Mouse (Mus musculus) MEL (cell line): ENCODE data around the gene Vmn1r149. TPM values are rescaled to one million over a fixed set of nuclear protein-coding genes. Genes with fewer than 3 reads are reported as not detected.
"Not testable (repeated sequence)": the region's sequence is repeated elsewhere in the genome, so short reads cannot be mapped to it uniquely, and the experiment has no call there.

Experiments used
- DNase-seq: peaks from one replicate; pipeline ENCODE4 v3.0.0; 2011; ENCODE audit warnings: low read depth, low spot score
- H3K27ac ChIP-seq: 2 replicates; pipeline ENCODE4 v1.5.1; 2012; ENCODE audit warnings: low read depth, mild to moderate bottlenecking, control low read depth, low read length, moderate library complexity; ENCODE audit not compliant: control insufficient read depth
- H3K27me3 ChIP-seq, 2 experiments: fragments of 150-350 bp in 1 of 2; sonication (generic) in 1 of 2; 2 replicates each; pipeline ENCODE4 v1.6.1; 2012; ENCODE audit warnings: low read length in 2 of 2, mild to moderate bottlenecking in 2 of 2, improper control_type of control experiment in 1 of 2, moderate library complexity in 1 of 2; ENCODE audit not compliant: insufficient read depth in 2 of 2, control insufficient read depth in 1 of 2
- H3K36me3 ChIP-seq, 2 experiments: 2 replicates each; pipeline ENCODE4 v1.6.1; 2012 to 2014; ENCODE audit warnings: low read length in 2 of 2, improper control_type of control experiment in 1 of 2, inconsistent platforms in 1 of 2, mild to moderate bottlenecking in 1 of 2; ENCODE audit not compliant: insufficient read depth in 2 of 2, control insufficient read depth in 1 of 2
- H3K4me1 ChIP-seq, 2 experiments: fragments of 150-350 bp in 1 of 2; sonication (generic) in 1 of 2; 2 replicates each; pipeline ENCODE4 v1.6.1; 2012; ENCODE audit warnings: low read length in 2 of 2, improper control_type of control experiment in 1 of 2, mild to moderate bottlenecking in 1 of 2; ENCODE audit not compliant: insufficient read depth in 2 of 2, control insufficient read depth in 1 of 2
- H3K4me3 ChIP-seq, 2 experiments: fragments of 150-350 bp in 1 of 2; sonication (generic) in 1 of 2; 2 replicates each; pipeline ENCODE4 v1.5.1; 2012; ENCODE audit warnings: low read depth in 2 of 2, low read length in 2 of 2, mild to moderate bottlenecking in 2 of 2, moderate library complexity in 2 of 2, control low read depth in 1 of 2, improper control_type of control experiment in 1 of 2; ENCODE audit not compliant: control insufficient read depth in 1 of 2, insufficient read depth in 1 of 2
- H3K79me2 ChIP-seq: 2 replicates; pipeline ENCODE4 v1.6.1; 2012; ENCODE audit warnings: mild to moderate bottlenecking, low read length, moderate library complexity; ENCODE audit not compliant: control insufficient read depth, poor library complexity, insufficient read depth
- H3K9ac ChIP-seq: 2 replicates; pipeline ENCODE4 v1.6.1; 2012; ENCODE audit warnings: low read depth, mild to moderate bottlenecking, control low read depth, low read length, moderate library complexity; ENCODE audit not compliant: control insufficient read depth, poor library complexity, severe bottlenecking
- H3K9me3 ChIP-seq: fragments of 150-350 bp; sonication (generic); replicated peaks from 2 replicates; pipeline ENCODE4 v1.6.1; 2012; ENCODE audit warnings: mild to moderate bottlenecking, low read length, improper control_type of control experiment, moderate library complexity; ENCODE audit not compliant: insufficient read depth
- polyA plus RNA-seq, 2 experiments: library from polyadenylated mRNA; stranded (reverse) in 1 of 2; unstranded in 1 of 2; fragments of >175 nt in 1 of 2; fragments of >200 nt in 1 of 2; gene quantifications; 2 replicates each; pipeline versions ENCODE4 v1.2.1 to v1.2.4; 2012; ENCODE audit warnings: low replicate concordance in 2 of 2, low read depth in 1 of 2; ENCODE audit not compliant: insufficient read length in 2 of 2, insufficient read depth in 1 of 2, missing spikeins in 1 of 2
- total RNA-seq: library from RNA; depleted of rRNA; stranded (reverse); fragments of 300-350 nt; gene quantifications from 2 replicates; pipeline ENCODE4 v1.2.3, GENCODE M21; 2012; rRNA removed

Vmn1r149 gene
- not detected in 2 replicates for total RNA-seq
- not detected for polyA plus RNA-seq

GRCm38 (mm10) chr7:22438129-22438528, at the start of gene Vmn1r149:
Gene Vmn1r149, minus strand, starts transcription at chr7:22438229.
- not testable (repeated sequence) for H3K27ac ChIP-seq, H3K9me3 ChIP-seq, DNase-seq, H3K4me3 ChIP-seq, H3K4me1 ChIP-seq, H3K9ac ChIP-seq, H3K36me3 ChIP-seq, H3K27me3 ChIP-seq, H3K79me2 ChIP-seq

GRCm38 (mm10) chr7:22463975-22464374, 25.9 kb upstream of the Vmn1r149 start, which contains the start of gene Gm10665:
Gene Gm10665, minus strand, starts transcription at chr7:22464075.
- H3K9me3 ChIP-seq, H3K4me3 ChIP-seq, H3K79me2 ChIP-seq, H3K4me1 ChIP-seq, DNase-seq, H3K27me3 ChIP-seq, H3K27ac ChIP-seq, H3K36me3 ChIP-seq, H3K9ac ChIP-seq: not testable (repeated sequence)

GRCm38 (mm10) chr7:22413283-22413682, 24.7 kb downstream of the Vmn1r149 start, which contains the start of gene Vmn1r148:
Gene Vmn1r148, plus strand, starts transcription at chr7:22413583.
- H3K4me3 ChIP-seq, H3K79me2 ChIP-seq, DNase-seq, H3K9me3 ChIP-seq, H3K36me3 ChIP-seq, H3K4me1 ChIP-seq, H3K9ac ChIP-seq, H3K27me3 ChIP-seq, H3K27ac ChIP-seq: not testable (repeated sequence)

Other genes with a start within 250 kb of the Vmn1r149 start
- not detected in 2 replicates for gene Vmn1r143, start 248.9 kb downstream of the Vmn1r149 start, total RNA-seq
- not detected for gene Vmn1r143, start 248.9 kb downstream of the Vmn1r149 start, polyA plus RNA-seq
- not detected in 2 replicates for gene Gm8653, start 237.0 kb downstream of the Vmn1r149 start, total RNA-seq
- gene Gm8653, start 237.0 kb downstream of the Vmn1r149 start, polyA plus RNA-seq: not detected
- not detected in 2 replicates for gene Gm8453, start 208.7 kb downstream of the Vmn1r149 start, total RNA-seq
- not detected for gene Gm8453, start 208.7 kb downstream of the Vmn1r149 start, polyA plus RNA-seq
- not detected in 2 replicates for gene Gm4187, start 108.5 kb downstream of the Vmn1r149 start, total RNA-seq
- gene Gm4187, start 108.5 kb downstream of the Vmn1r149 start, polyA plus RNA-seq: not detected
- gene Gm8660, start 67.2 kb downstream of the Vmn1r149 start, total RNA-seq: not detected in 2 replicates
- gene Gm8660, start 67.2 kb downstream of the Vmn1r149 start, polyA plus RNA-seq: not detected
- not detected in 2 replicates for gene Vmn1r148, start 24.6 kb downstream of the Vmn1r149 start, total RNA-seq
- not detected for gene Vmn1r148, start 24.6 kb downstream of the Vmn1r149 start, polyA plus RNA-seq
- gene Gm10665, start 25.8 kb upstream of the Vmn1r149 start, total RNA-seq: not detected in 2 replicates
- gene Gm10665, start 25.8 kb upstream of the Vmn1r149 start, polyA plus RNA-seq: not detected
- gene Vmn1r151, start 61.4 kb upstream of the Vmn1r149 start, total RNA-seq: not detected in 2 replicates
- not detected for gene Vmn1r151, start 61.4 kb upstream of the Vmn1r149 start, polyA plus RNA-seq
- not detected in 2 replicates for gene Vmn1r152, start 84.7 kb upstream of the Vmn1r149 start, total RNA-seq
- gene Vmn1r152, start 84.7 kb upstream of the Vmn1r149 start, polyA plus RNA-seq: not detected
- not detected in 2 replicates for gene Gm8677, start 96.7 kb upstream of the Vmn1r149 start, total RNA-seq
- gene Gm8677, start 96.7 kb upstream of the Vmn1r149 start, polyA plus RNA-seq: not detected
- not detected in 2 replicates for gene Gm4201, start 127.1 kb upstream of the Vmn1r149 start, total RNA-seq
- gene Gm4201, start 127.1 kb upstream of the Vmn1r149 start, polyA plus RNA-seq: not detected
- not detected in 2 replicates for gene Gm4565, start 149.9 kb upstream of the Vmn1r149 start, total RNA-seq
- not detected for gene Gm4565, start 149.9 kb upstream of the Vmn1r149 start, polyA plus RNA-seq
- not detected in 2 replicates for gene Vmn1r155, start 219.8 kb upstream of the Vmn1r149 start, total RNA-seq
- not detected for gene Vmn1r155, start 219.8 kb upstream of the Vmn1r149 start, polyA plus RNA-seq